Mouse (Mus musculus) kidney, postnatal 25 days (tissue): ENCODE results near the gene Olfr877.

Experiments used
- DNase-seq, 2 experiments: peaks; one replicate each; pipeline ENCODE4 v3.0.0; 2021; ENCODE audit warnings: mixed read lengths in 2 of 2

Gene Olfr877

GRCm38 (mm10) chr9:37853969-37854368 lies at the start of gene Olfr877:
Gene Olfr877 (plus strand): TSS chr9:37854269.
- DNase-seq, result no peak

- no peak for DNase-seq
Measured at GRCm38 (mm10) chr9:37807235-37807634, 46.8 kb upstream of the Olfr877 start.

GRCm38 (mm10) chr9:37808456-37808855 lies 45.6 kb upstream of the Olfr877 start:
- DNase-seq, result no peak

GRCm38 (mm10) chr9:37808976-37809375 lies 45.1 kb upstream of the Olfr877 start:
- no peak for DNase-seq

- no peak for DNase-seq
Measured at GRCm38 (mm10) chr9:37814696-37815095, 39.4 kb upstream of the Olfr877 start.

- DNase-seq, result no peak
Measured at GRCm38 (mm10) chr9:37829881-37830280, 24.2 kb upstream of the Olfr877 start.

- DNase-seq, result no peak
Measured at GRCm38 (mm10) chr9:37833341-37833740, 20.7 kb upstream of the Olfr877 start.

GRCm38 (mm10) chr9:37849267-37849666 lies 4.8 kb upstream of the Olfr877 start:
- no peak for DNase-seq

- DNase-seq, result no peak
Measured at GRCm38 (mm10) chr9:37863325-37863724, 9.3 kb downstream of the Olfr877 start.

- no peak for DNase-seq
Measured at GRCm38 (mm10) chr9:37870246-37870645, 16.2 kb downstream of the Olfr877 start.

- DNase-seq, result no peak
Measured at GRCm38 (mm10) chr9:37871097-37871496, 17.0 kb downstream of the Olfr877 start.

GRCm38 (mm10) chr9:37871536-37871935 lies 17.5 kb downstream of the Olfr877 start:
- no peak for DNase-seq

GRCm38 (mm10) chr9:37890960-37891359 lies 36.9 kb downstream of the Olfr877 start:
- no peak for DNase-seq

GRCm38 (mm10) chr9:37896661-37897060 lies 42.6 kb downstream of the Olfr877 start, which contains the start of gene Olfr145:
Gene Olfr145 (plus strand): TSS chr9:37896724.
- no peak for DNase-seq

- DNase-seq, result no peak
Measured at GRCm38 (mm10) chr9:37905555-37905954, 51.5 kb downstream of the Olfr877 start.
